Mouse (Mus musculus): Measurements from ENCODE around the gene Syne1.

DNA sequence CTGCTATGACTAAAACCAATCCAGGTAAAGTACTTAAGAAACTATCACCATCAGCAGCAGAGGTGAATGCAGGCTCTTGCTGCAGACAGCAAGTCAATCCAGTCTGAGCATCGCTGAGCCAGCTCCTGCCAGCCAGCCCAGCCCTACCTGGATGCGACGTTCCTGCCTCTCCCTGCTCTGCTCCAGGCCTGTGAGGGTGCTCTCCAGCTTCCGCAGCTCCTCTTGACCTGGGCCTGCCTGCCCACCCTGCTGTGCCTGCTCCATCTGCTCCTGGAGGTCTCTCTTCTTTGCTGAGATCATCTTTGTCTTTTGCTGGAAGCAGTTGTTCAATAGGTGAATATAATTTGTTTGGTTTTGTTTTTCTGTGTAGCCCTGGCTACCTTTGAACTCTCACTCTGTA, 208.1 kb downstream of the Syne1 start:
- TF ChIP-seq POLR2A (IDR thresholded peaks at IDR 0.05; ENCODE audit: borderline replicate concordance, low read depth, low read length) (no peak), CTCF (IDR thresholded peaks at IDR 0.05; ENCODE audit: low read depth, low read length) (no peak)

Data from bone marrow macrophage, adult 2 months (primary cell).